Mouse (Mus musculus) Muller cell, postnatal 12 days (primary cell): Measurements from ENCODE around the gene Vmn2r10.
"Not testable (repeated sequence)": the region's sequence is repeated elsewhere in the genome, so short reads cannot be mapped to it uniquely, and the experiment has no call there.

Experiments
- DNase-seq: peaks from one replicate; pipeline ENCODE4 v3.0.0-alpha.2; 2015; ENCODE audit errors: inconsistent ontology term

The Vmn2r10 gene

GRCm38 (mm10) chr5:109006427-109006826, at the start of gene Vmn2r10:
TSS of gene Vmn2r10 (minus strand) at chr5:109006527.
- not testable (repeated sequence) for DNase-seq

GRCm38 (mm10) chr5:109055286-109055685, 49.0 kb upstream of the Vmn2r10 start:
- DNase-seq: no peak

- DNase-seq: no peak
Observed at GRCm38 (mm10) chr5:109032591-109032990, 26.3 kb upstream of the Vmn2r10 start.

GRCm38 (mm10) chr5:108988924-108989323, 17.4 kb downstream of the Vmn2r10 start:
- DNase-seq: no peak
